Mouse (Mus musculus) ES-Bruce4 (cell line): ENCODE data around the gene Rtf2. TPM values are rescaled to one million over a fixed set of nuclear protein-coding genes. Genes with fewer than 3 reads are reported as not detected.

Experiments used
- H3K27ac ChIP-seq: 2 replicates; pipeline ENCODE4 v1.5.1; 2012; ENCODE audit warnings: low read length, inconsistent platforms; ENCODE audit not compliant: insufficient read depth
- H3K27me3 ChIP-seq: 2 replicates; pipeline ENCODE4 v1.6.1; 2012; ENCODE audit warnings: mild to moderate bottlenecking, low read length, inconsistent platforms; ENCODE audit not compliant: control insufficient read depth, poor library complexity, insufficient read depth, severe bottlenecking
- H3K36me3 ChIP-seq: 2 replicates; pipeline ENCODE4 v1.6.1; 2012; ENCODE audit warnings: inconsistent platforms, mild to moderate bottlenecking, low read length, moderate library complexity; ENCODE audit not compliant: control insufficient read depth, poor library complexity, insufficient read depth, severe bottlenecking
- H3K4me1 ChIP-seq: one replicate; pipeline ENCODE4 v1.8.1; 2011; ENCODE audit warnings: low read length; ENCODE audit not compliant: control insufficient read depth, insufficient read depth
- H3K4me3 ChIP-seq: 2 replicates; pipeline ENCODE4 v1.5.1; 2011; ENCODE audit warnings: low read depth, mild to moderate bottlenecking, low read length
- H3K9ac ChIP-seq: 2 replicates; pipeline ENCODE4 v1.6.1; 2012; ENCODE audit warnings: low read depth, mild to moderate bottlenecking, inconsistent platforms; ENCODE audit not compliant: poor library complexity, severe bottlenecking
- H3K9me3 ChIP-seq: replicated peaks from 2 replicates; pipeline ENCODE4 v1.6.1; 2012; ENCODE audit warnings: mild to moderate bottlenecking, low read length, inconsistent platforms; ENCODE audit not compliant: control insufficient read depth, poor library complexity, insufficient read depth, severe bottlenecking
- CTCF ChIP-seq: IDR thresholded peaks from one replicate; pipeline ENCODE4 v1.8.1; 2011; ENCODE audit warnings: low read depth, low read length
- EP300 ChIP-seq: IDR thresholded peaks from 2 replicates; pipeline ENCODE4 v1.6.1; 2011; ENCODE audit warnings: low read depth, low read length; ENCODE audit not compliant: insufficient read depth
- POLR2A ChIP-seq: IDR thresholded peaks from one replicate; pipeline ENCODE4 v1.8.1; 2011; ENCODE audit warnings: low read length; ENCODE audit not compliant: insufficient read depth
- polyA plus RNA-seq: library from polyadenylated mRNA; stranded (reverse); fragments of >200 nt; gene quantifications from 2 replicates; pipeline ENCODE4 v1.2.4, GENCODE M21; 2011; ENCODE audit warnings: low read depth; ENCODE audit not compliant: missing spikeins, insufficient read depth, insufficient read length

Gene Rtf2
- polyA plus RNA-seq, 1 experiment = 52.6 TPM

- Histone ChIP-seq H3K36me3 (peaks cover 6% of the 10 kb centered on the region; the same call in 1 of the 2 replicates), H3K4me3 (no peak overlapping the region)
Measured at GRCm38 (mm10) chr2:172445617-172446016, 5.3 kb downstream of the Rtf2 start.

GRCm38 (mm10) chr2:172447317-172447716, 7.0 kb downstream of the Rtf2 start:
- TF ChIP-seq EP300 (no peak), CTCF (peak; percentile 56)
- no peaks in the 10 kb centered on the region for H3K4me1 ChIP-seq
- no peak overlapping the region for H3K4me3 ChIP-seq
- H3K9me3 ChIP-seq = no peaks in the 10 kb centered on the region
- no peaks in the 10 kb centered on the region for H3K27me3 ChIP-seq
- no peak overlapping the region for H3K27ac ChIP-seq
- H3K9ac ChIP-seq = no peak overlapping the region
- peaks cover 6% of the 10 kb centered on the region; the same call in 1 of the 2 replicates for H3K36me3 ChIP-seq

More at GRCm38 (mm10) chr2:172445617-172446016, 5.3 kb downstream of the Rtf2 start:
- H3K27ac ChIP-seq = no peak overlapping the region
- no peak overlapping the region for H3K9ac ChIP-seq
- H3K27me3 ChIP-seq = no peaks in the 10 kb centered on the region
- H3K9me3 ChIP-seq = no peaks in the 10 kb centered on the region
- TF ChIP-seq POLR2A (no peak), EP300 (no peak), CTCF (no peak)
- no peaks in the 10 kb centered on the region for H3K4me1 ChIP-seq

- H3K36me3 ChIP-seq = peaks cover 6% of the 10 kb centered on the region; the same call in 1 of the 2 replicates
Measured at GRCm38 (mm10) chr2:172448329-172448728, 8.0 kb downstream of the Rtf2 start.

GRCm38 (mm10) chr2:172450640-172451039, 10.3 kb downstream of the Rtf2 start:
- H3K27me3 ChIP-seq = no peaks in the 10 kb centered on the region
- H3K9me3 ChIP-seq = no peaks in the 10 kb centered on the region
- H3K9ac ChIP-seq = no peak overlapping the region
- no peak overlapping the region for H3K4me3 ChIP-seq
- H3K27ac ChIP-seq = no peak overlapping the region
- H3K36me3 ChIP-seq = peaks cover 5% of the 10 kb centered on the region; the same call in 1 of the 2 replicates
- TF ChIP-seq EP300 = no peak
- no peak for TF ChIP-seq POLR2A
- no peak for TF ChIP-seq CTCF
- H3K4me1 ChIP-seq = no peaks in the 10 kb centered on the region

More at GRCm38 (mm10) chr2:172448329-172448728, 8.0 kb downstream of the Rtf2 start:
- no peak overlapping the region for H3K27ac ChIP-seq
- TF ChIP-seq EP300 (no peak), POLR2A (no peak), CTCF (no peak)
- no peaks in the 10 kb centered on the region for H3K9me3 ChIP-seq
- H3K9ac ChIP-seq = no peak overlapping the region
- no peaks in the 10 kb centered on the region for H3K4me1 ChIP-seq
- no peak overlapping the region for H3K4me3 ChIP-seq
- no peaks in the 10 kb centered on the region for H3K27me3 ChIP-seq

- no peak overlapping the region for H3K9ac ChIP-seq
- peaks cover 4% of the 10 kb centered on the region; the same call in 1 of the 2 replicates for H3K36me3 ChIP-seq
- H3K4me3 ChIP-seq = no peak overlapping the region
- H3K9me3 ChIP-seq = no peaks in the 10 kb centered on the region
- no peaks in the 10 kb centered on the region for H3K27me3 ChIP-seq
- no peaks in the 10 kb centered on the region for H3K4me1 ChIP-seq
- no peak overlapping the region for H3K27ac ChIP-seq
- no peak for TF ChIP-seq POLR2A
Measured at GRCm38 (mm10) chr2:172452031-172452430, 11.7 kb downstream of the Rtf2 start.

GRCm38 (mm10) chr2:172452458-172452857, 12.1 kb downstream of the Rtf2 start:
- no peak for TF ChIP-seq EP300
- TF ChIP-seq CTCF = no peak
- no peak for TF ChIP-seq POLR2A
- Histone ChIP-seq H3K9me3 (no peaks in the 10 kb centered on the region), H3K36me3 (peaks cover 4% of the 10 kb centered on the region; the same call in 1 of the 2 replicates), H3K27me3 (no peaks in the 10 kb centered on the region), H3K9ac (no peak overlapping the region), H3K4me3 (no peak overlapping the region), H3K4me1 (no peaks in the 10 kb centered on the region), H3K27ac (no peak overlapping the region)

- no peaks in the 10 kb centered on the region for H3K9me3 ChIP-seq
- H3K36me3 ChIP-seq = no peaks in the 10 kb centered on the region
- H3K9ac ChIP-seq = no peak within 1 kb of the TSS
- no peaks in the 10 kb centered on the region for H3K4me1 ChIP-seq
- TF ChIP-seq POLR2A = no peak
- TF ChIP-seq CTCF = no peak
- no peak for TF ChIP-seq EP300
- no peak within 1 kb of the TSS for H3K4me3 ChIP-seq
- no peaks in the 10 kb centered on the region for H3K27me3 ChIP-seq
- no peak within 1 kb of the TSS for H3K27ac ChIP-seq
Measured at GRCm38 (mm10) chr2:172458496-172458895, 18.1 kb downstream of the Rtf2 start, which contains the start of gene Gcnt7. Gene Gcnt7, minus strand, starts transcription at chr2:172458596.
